14 mouse cellular contexts compared by ENCODE assay signal in genomic region chr17:50427331-50428003, GRCm38 (mm10).
DNase-seq lines count a peak whose midpoint lies in the region; ATAC-seq and TF ChIP-seq lines count a peak whose summit lies in the region.
"Had no signal": no experiment of that assay in that cellular context is flagged by ENCODE, and none has a peak within 500 bp of the region (broad histone marks: within the 10 kb centered on the region; RNA-seq: fewer than 3 reads in every experiment).

No protein-coding gene starts in this region.

- DNase-seq in ES-CJ7 (ENCODE audit: low read depth, low spot score), result peak; percentile 94
- peak; percentile 32 for DNase-seq in brain, embryonic 18.5 days (ENCODE audit: low read depth, low spot score)
- DNase-seq in forebrain, postnatal 0 days, result peak; percentile 67
- DNase-seq in cerebellum, postnatal 36 days, result no peak
- DNase-seq in layer of hippocampus, adult 8-10 months (ENCODE audit: low spot score in 2 of 2), result no peak
- DNase-seq in spleen, adult 12 weeks (ENCODE audit: low spot score), result no peak
- DNase-seq in c-Kit-positive CD71-positive TER-119-positive erythroid progenitor cells, embryonic 14.5 days (ENCODE audit: low spot score), result no peak
- DNase-seq: cerebellum, postnatal 14 days; kidney, postnatal 10 days; thymus, postnatal 14 days had no signal

- H3K4me1 ChIP-seq in forebrain, postnatal 0 days (ENCODE audit: insufficient read depth), result peaks cover 4% of the 10 kb centered on the region; the same call in 1 of the 2 replicates
- peaks cover 11% of the 10 kb centered on the region; the same call in 1 of the 2 replicates for H3K4me1 ChIP-seq in midbrain, embryonic 15.5 days
- H3K4me1 ChIP-seq: limb, embryonic 13.5 days had no signal

- no peaks in the 10 kb centered on the region for H3K9me3 ChIP-seq in forebrain, postnatal 0 days (ENCODE audit: low read length)
- no peaks in the 10 kb centered on the region for H3K9me3 ChIP-seq in midbrain, embryonic 15.5 days
- H3K9me3 ChIP-seq: heart, embryonic 15.5 days; limb, embryonic 13.5 days had no signal

- H3K27me3 ChIP-seq in forebrain, postnatal 0 days (ENCODE audit: insufficient read depth, low read length), result no peaks in the 10 kb centered on the region
- no peaks in the 10 kb centered on the region for H3K27me3 ChIP-seq in midbrain, embryonic 15.5 days (replicated peaks)
- H3K27me3 ChIP-seq: heart, embryonic 15.5 days; limb, embryonic 13.5 days had no signal

- no peaks in the 10 kb centered on the region for H3K36me3 ChIP-seq in forebrain, postnatal 0 days (ENCODE audit: insufficient read depth)
- H3K36me3 ChIP-seq in midbrain, embryonic 15.5 days (replicated peaks), result no peaks in the 10 kb centered on the region
- H3K36me3 ChIP-seq: heart, embryonic 15.5 days; limb, embryonic 13.5 days had no signal

- no peak overlapping the region for H3K4me3 ChIP-seq in forebrain, postnatal 0 days (ENCODE audit: low read depth, low read length)
- no peak overlapping the region for H3K4me3 ChIP-seq in midbrain, embryonic 15.5 days
- H3K4me3 ChIP-seq: heart, embryonic 15.5 days; limb, embryonic 13.5 days had no signal

- peak; percentile 95 for ATAC-seq in forebrain, postnatal 0 days
- ATAC-seq in midbrain, embryonic 15.5 days (replicated peaks), result peak; percentile 74
- ATAC-seq: lung, postnatal 0 days had no signal

- 0 out of 2 replicates have a peak overlapping the region, but pooled peaks have one; percentile 14 for H3K9ac ChIP-seq in forebrain, postnatal 0 days
- no peak overlapping the region for H3K9ac ChIP-seq in midbrain, embryonic 15.5 days
- H3K9ac ChIP-seq: heart, embryonic 15.5 days; limb, embryonic 13.5 days had no signal

- peak overlapping the region; percentile 21; the same call in 1 of the 2 replicates for H3K4me2 ChIP-seq in forebrain, postnatal 0 days (ENCODE audit: low read depth)
- peak overlapping the region; percentile 32; the same call in 1 of the 2 replicates for H3K4me2 ChIP-seq in midbrain, embryonic 15.5 days
- H3K4me2 ChIP-seq: heart, embryonic 15.5 days; limb, embryonic 13.5 days had no signal

- no peak for TF ChIP-seq CTCF in forebrain, postnatal 0 days (IDR thresholded peaks at IDR 0.05; ENCODE audit: low read depth)

- 9% methylated on average over 10 of the region's 10 CpGs for WGBS in forebrain, postnatal 0 days
- 4% methylated on average over 10 of the region's 10 CpGs for WGBS in midbrain, embryonic 15.5 days

- H3K27ac ChIP-seq in forebrain, postnatal 0 days (ENCODE audit: low read depth, low read length), result peak overlapping the region; percentile 84
- peak overlapping the region; percentile 73 for H3K27ac ChIP-seq in midbrain, embryonic 15.5 days
- H3K27ac ChIP-seq: heart, embryonic 15.5 days; limb, embryonic 13.5 days had no signal

Comparison
In these comparisons a context has a peak if more than half of its experiments do, and no peak if none do; other contexts are left out.
1. DNase-seq: peak in ES-CJ7 (single experiment), brain, embryonic 18.5 days (single experiment) and forebrain, postnatal 0 days (single experiment); none in cerebellum, postnatal 36 days (0 of 2), layer of hippocampus, adult 8-10 months (0 of 2), spleen, adult 12 weeks (single experiment) and c-Kit-positive CD71-positive TER-119-positive erythroid progenitor cells, embryonic 14.5 days (single experiment).